Mouse (Mus musculus) ES-Bruce4 (cell line): ENCODE results near the gene Higd2a.

Experiments used
- CTCF ChIP-seq: IDR thresholded peaks from one replicate; pipeline ENCODE4 v1.8.1; 2011; ENCODE audit warnings: low read depth, low read length
- EP300 ChIP-seq: IDR thresholded peaks from 2 replicates; pipeline ENCODE4 v1.6.1; 2011; ENCODE audit warnings: low read depth, low read length; ENCODE audit not compliant: insufficient read depth
- POLR2A ChIP-seq: IDR thresholded peaks from one replicate; pipeline ENCODE4 v1.8.1; 2011; ENCODE audit warnings: low read length; ENCODE audit not compliant: insufficient read depth

DNA sequence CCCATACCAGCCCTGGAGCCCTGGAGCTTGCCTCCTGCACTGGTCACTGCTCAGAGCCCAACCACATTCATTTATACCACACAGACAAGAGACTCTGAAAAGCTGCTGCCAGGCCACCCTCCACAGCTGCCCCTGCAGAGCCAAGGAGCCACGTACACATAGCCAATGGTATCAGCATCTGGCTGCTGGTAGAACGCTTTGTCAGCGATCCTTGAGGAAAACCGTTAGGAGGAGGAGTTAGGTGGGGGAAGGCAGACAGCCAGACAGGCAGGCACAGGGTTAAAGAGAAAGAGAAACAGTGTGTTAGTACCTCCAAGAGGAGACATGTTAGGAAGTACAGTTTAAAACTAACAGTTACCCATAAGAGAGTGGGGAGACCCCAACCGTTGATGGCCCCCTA, 6.9 kb downstream of the Higd2a start:
- TF ChIP-seq POLR2A, result no peak
- no peak for TF ChIP-seq CTCF
- no peak for TF ChIP-seq EP300
